ENCODE assay signal across 8 mouse cellular contexts in the genomic region with DNA sequence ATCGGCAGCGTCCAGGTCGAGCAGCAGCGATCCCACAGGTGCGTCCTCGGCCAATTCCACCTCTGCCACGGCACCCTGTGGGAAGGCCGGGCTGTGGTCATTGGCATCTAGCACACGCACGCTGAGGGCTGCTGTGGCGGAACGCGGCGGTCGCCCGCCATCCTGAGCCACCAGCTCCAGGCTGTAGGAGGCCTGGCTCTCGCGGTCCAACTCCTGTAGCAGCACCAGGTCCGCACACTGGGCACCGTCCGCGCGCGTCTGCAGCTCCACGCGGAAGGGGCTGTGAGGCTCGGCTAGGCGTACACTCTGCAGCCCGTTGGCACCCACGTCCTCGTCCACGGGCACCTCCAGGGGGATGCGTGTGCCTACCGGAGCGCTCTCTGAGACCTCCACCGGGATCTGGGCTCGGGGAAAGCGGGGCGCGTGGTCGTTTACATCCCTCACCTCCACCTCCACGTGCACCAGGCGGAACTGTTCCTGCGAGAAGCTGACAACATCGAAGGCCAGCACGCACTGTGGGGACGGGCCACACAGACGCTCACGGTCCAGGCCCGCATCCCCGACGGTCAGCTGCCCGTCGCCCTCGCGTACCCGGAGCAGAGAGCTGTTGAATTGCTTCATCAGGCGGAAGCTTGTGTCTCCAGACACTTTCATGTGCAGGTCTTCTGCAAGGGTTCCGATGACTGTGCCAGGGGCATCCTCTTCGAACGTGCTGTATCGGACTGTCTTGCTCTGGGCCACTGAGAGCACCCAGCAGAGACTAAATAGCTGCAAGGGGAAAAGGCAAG. TPM values are rescaled to one million over a fixed set of nuclear protein-coding genes. Genes with fewer than 3 reads are reported as not detected.
A peak's percentile ranks its signal among the peaks of the same experiment; 100 is the strongest.
DNase-seq lines count a peak whose midpoint lies in the region; ATAC-seq lines count a peak whose summit lies in the region.

No protein-coding gene starts in this region.

- H3K27ac ChIP-seq in kidney, embryonic 15.5 days = no peak overlapping the region
- peak overlapping the region; percentile 69 for H3K27ac ChIP-seq in forebrain, embryonic 12.5 days
- H3K27ac ChIP-seq in limb, embryonic 15.5 days = no peak overlapping the region
- H3K27ac ChIP-seq in stomach, embryonic 16.5 days (ENCODE audit: low read length) = no peak overlapping the region

- H3K9me3 ChIP-seq in kidney, embryonic 15.5 days (replicated peaks) = no peaks in the 10 kb centered on the region
- no peaks in the 10 kb centered on the region for H3K9me3 ChIP-seq in forebrain, embryonic 12.5 days
- no peaks in the 10 kb centered on the region for H3K9me3 ChIP-seq in limb, embryonic 15.5 days
- H3K9me3 ChIP-seq in stomach, embryonic 16.5 days (replicated peaks; ENCODE audit: control insufficient read depth, low read length) = no peaks in the 10 kb centered on the region; the same call in 1 of the 2 replicates

- H3K4me3 ChIP-seq in kidney, embryonic 15.5 days (replicated peaks) = peak overlapping the region; percentile 42
- H3K4me3 ChIP-seq in forebrain, embryonic 12.5 days (replicated peaks) = peak overlapping the region; percentile 54
- H3K4me3 ChIP-seq in limb, embryonic 15.5 days = peak overlapping the region; percentile 43
- peak overlapping the region; percentile 48 for H3K4me3 ChIP-seq in stomach, embryonic 16.5 days (replicated peaks; ENCODE audit: low read length)

- peaks cover 97% of the 10 kb centered on the region for H3K27me3 ChIP-seq in kidney, embryonic 15.5 days
- H3K27me3 ChIP-seq in forebrain, embryonic 12.5 days = peaks cover 70% of the 10 kb centered on the region
- peaks cover 94% of the 10 kb centered on the region for H3K27me3 ChIP-seq in limb, embryonic 15.5 days
- peaks cover 81% of the 10 kb centered on the region for H3K27me3 ChIP-seq in stomach, embryonic 16.5 days (ENCODE audit: control insufficient read depth, insufficient read depth, low read length)

- peak overlapping the region; percentile 76 for H3K4me2 ChIP-seq in kidney, embryonic 15.5 days
- peak overlapping the region; percentile 85 for H3K4me2 ChIP-seq in forebrain, embryonic 12.5 days
- H3K4me2 ChIP-seq in limb, embryonic 15.5 days = peak overlapping the region; percentile 80
- peak overlapping the region; percentile 88 for H3K4me2 ChIP-seq in stomach, embryonic 16.5 days (ENCODE audit: low read depth, low read length)

- H3K9ac ChIP-seq in kidney, embryonic 15.5 days = 0 out of 2 replicates have a peak overlapping the region, but pooled peaks have one; percentile 24
- H3K9ac ChIP-seq in forebrain, embryonic 12.5 days = peak overlapping the region; percentile 63
- no peak overlapping the region for H3K9ac ChIP-seq in limb, embryonic 15.5 days
- no peak overlapping the region for H3K9ac ChIP-seq in stomach, embryonic 16.5 days (ENCODE audit: low read length)

- WGBS in kidney, embryonic 15.5 days = 3% methylated on average over 62 of the region's 62 CpGs
- 3% methylated on average over 62 of the region's 62 CpGs for WGBS in forebrain, embryonic 12.5 days
- 4% methylated on average over 62 of the region's 62 CpGs for WGBS in limb, embryonic 15.5 days
- WGBS in stomach, embryonic 16.5 days = 4% methylated on average over 62 of the region's 62 CpGs

- no peaks in the 10 kb centered on the region for H3K36me3 ChIP-seq in kidney, embryonic 15.5 days
- no peaks in the 10 kb centered on the region for H3K36me3 ChIP-seq in forebrain, embryonic 12.5 days (replicated peaks)
- no peaks in the 10 kb centered on the region for H3K36me3 ChIP-seq in limb, embryonic 15.5 days
- no peaks in the 10 kb centered on the region for H3K36me3 ChIP-seq in stomach, embryonic 16.5 days (ENCODE audit: control insufficient read depth, insufficient read depth, low read length)

- ATAC-seq in kidney, embryonic 15.5 days (replicated peaks; ENCODE audit: low FRiP score) = peak; percentile 34
- ATAC-seq in forebrain, embryonic 12.5 days (ENCODE audit: low FRiP score) = peak; percentile 31
- no peak for ATAC-seq in limb, embryonic 15.5 days (ENCODE audit: insufficient number of reproducible peaks, low FRiP score, low TSS enrichment, low read depth)
- ATAC-seq in stomach, embryonic 16.5 days (ENCODE audit: insufficient read depth, low FRiP score) = 0 out of 2 replicates have a peak, but pooled peaks have one; percentile 7

- no peak for DNase-seq in kidney, postnatal 10 days
- peak; percentile 15 for DNase-seq in R1 (ENCODE audit: low read depth, low spot score)
- DNase-seq in gastrocnemius, postnatal 25 days = no peak
- DNase-seq in thymus, adult 18-20 months = no peak

- peaks cover 52% of the 10 kb centered on the region for H3K4me1 ChIP-seq in kidney, embryonic 15.5 days
- H3K4me1 ChIP-seq in forebrain, embryonic 12.5 days = peaks cover 80% of the 10 kb centered on the region
- peaks cover 48% of the 10 kb centered on the region for H3K4me1 ChIP-seq in limb, embryonic 15.5 days
- peaks cover 39% of the 10 kb centered on the region for H3K4me1 ChIP-seq in stomach, embryonic 16.5 days (ENCODE audit: control insufficient read depth, insufficient read depth, low read length)

RNA-seq across cellular contexts. Expression of a gene that starts 0.6 kb away (rescaled TPM):
- polyA plus RNA-seq in kidney, embryonic 15.5 days (2015; fragmentation: Nextera tagmentation; extraction: Ambion mirVana) = 1.8 TPM in 2 replicates
- 26.5 and 26.7 TPM in 2 replicates for polyA plus RNA-seq in forebrain, embryonic 12.5 days (2016; fragmentation: Nextera tagmentation; extraction: Ambion mirVana)
- polyA plus RNA-seq in limb, embryonic 15.5 days (2015; fragmentation: Nextera tagmentation; extraction: Ambion mirVana) = 2.2 and 4.1 TPM in 2 replicates
- polyA plus RNA-seq in stomach, embryonic 16.5 days (2015; fragmentation: Nextera tagmentation; extraction: Ambion mirVana) = 0.27 and 0.32 TPM in 2 replicates
- not detected for total RNA-seq in gastrocnemius, postnatal 25 days (2021)

Comparison
In these comparisons a context has a peak if more than half of its experiments do, and no peak if none do; other contexts are left out.
1. H3K9ac ChIP-seq: peak in kidney, embryonic 15.5 days (single experiment) and forebrain, embryonic 12.5 days (single experiment); none in limb, embryonic 15.5 days (single experiment) and stomach, embryonic 16.5 days (single experiment).
2. Peak in every context shown above with its lines, with median percentiles within 50 percentile points of each other: H3K4me2 ChIP-seq and H3K4me3 ChIP-seq.